Mouse (Mus musculus) gonadal fat pad, adult 2 months (tissue): ENCODE measurements around the gene Tbx4. TPM values are rescaled to one million over a fixed set of nuclear protein-coding genes. Genes with fewer than 3 reads are reported as not detected.

Source experiments
- polyA plus RNA-seq: library from polyadenylated mRNA; depleted of rRNA; stranded (reverse); fragments of >200 nt; gene quantifications from 2 replicates; pipeline ENCODE4 v1.2.3, GENCODE M21; 2012; rRNA removed

The Tbx4 gene
- polyA plus RNA-seq, 1 experiment, result 0.16 TPM

Other genes starting within 250 kb of the Tbx4 start
- gene Tbx2, start 53.9 kb upstream of the Tbx4 start, polyA plus RNA-seq, result 54.0 and 72.8 TPM in 2 replicates
- gene Gm11444, start 36.1 kb upstream of the Tbx4 start, polyA plus RNA-seq, result not detected in 2 replicates